Mouse (Mus musculus): Measurements from ENCODE around the gene Slc25a20.

GRCm38 (mm10) chr9:108662660-108663059, 772 bp downstream of the Slc25a20 start:
- TF ChIP-seq CTCF (IDR thresholded peaks at IDR 0.05; ENCODE audit: low read depth, low read length) (no peak), POLR2A (IDR thresholded peaks at IDR 0.05; ENCODE audit: extremely low read depth, insufficient read depth, low read length) (no peak)
